Mouse (Mus musculus) kidney, postnatal 10 days (tissue): ENCODE measurements around the gene Cplane1.

Source experiments
- DNase-seq: peaks from one replicate; pipeline ENCODE4 v3.0.0; 2021; ENCODE audit warnings: mixed read lengths

Cplane1 gene

GRCm38 (mm10) chr15:8305474-8305873, 136.6 kb downstream of the Cplane1 start:
- no peak for DNase-seq

GRCm38 (mm10) chr15:8317381-8317780, 148.5 kb downstream of the Cplane1 start:
- DNase-seq = no peak

GRCm38 (mm10) chr15:8319191-8319590, 150.3 kb downstream of the Cplane1 start:
- no peak for DNase-seq
